Mouse (Mus musculus) midbrain, embryonic 14.5 days (tissue): ENCODE measurements around the gene Stard5. TPM values are rescaled to one million over a fixed set of nuclear protein-coding genes. Genes with fewer than 3 reads are reported as not detected.

Experiments used
- ATAC-seq: fragments of 200-750 bp; cut with Nextera tagmentation; 2 replicates; pipeline ENCODE4 v1.8.0; 2017; ENCODE audit warnings: moderate number of reproducible peaks, moderate library complexity; ENCODE audit not compliant: low FRiP score, low TSS enrichment
- DNase-seq: peaks from one replicate; pipeline ENCODE4 v3.0.0-alpha.2; 2015
- H3K27ac ChIP-seq: fragments of 300-500 bp; sonication (generic); replicated peaks from 2 replicates; pipeline ENCODE4 v1.5.1; 2014; ENCODE audit warnings: mild to moderate bottlenecking, low read depth, low read length, moderate library complexity
- H3K27me3 ChIP-seq: fragments of 300-500 bp; sonication (generic); 2 replicates; pipeline ENCODE4 v1.6.1; 2014; ENCODE audit warnings: low read length, control low read depth, mixed read lengths; ENCODE audit not compliant: control insufficient read depth, insufficient read depth
- H3K36me3 ChIP-seq: fragments of 300-500 bp; sonication (generic); 2 replicates; pipeline ENCODE4 v1.6.1; 2014; ENCODE audit warnings: low read length, control low read depth; ENCODE audit not compliant: control insufficient read depth, insufficient read depth
- H3K4me1 ChIP-seq: fragments of 300-500 bp; sonication (generic); 2 replicates; pipeline ENCODE4 v1.6.1; 2014; ENCODE audit warnings: mild to moderate bottlenecking, antibody characterized with exemption, low read length, control low read depth; ENCODE audit not compliant: control insufficient read depth, insufficient read depth
- H3K4me2 ChIP-seq: fragments of 300-500 bp; sonication (generic); 2 replicates; pipeline ENCODE4 v1.6.1; 2014; ENCODE audit warnings: mild to moderate bottlenecking, low read length, moderate library complexity
- H3K4me3 ChIP-seq: fragments of 300-500 bp; sonication (generic); replicated peaks from 2 replicates; pipeline ENCODE4 v1.5.1; 2014; ENCODE audit warnings: low read depth, low read length
- H3K9ac ChIP-seq: fragments of 300-500 bp; sonication (generic); replicated peaks from 2 replicates; pipeline ENCODE4 v1.6.1; 2014; ENCODE audit warnings: mild to moderate bottlenecking, low read length, moderate library complexity
- H3K9me3 ChIP-seq: fragments of 300-500 bp; sonication (generic); 2 replicates; pipeline ENCODE4 v1.6.1; 2016; ENCODE audit warnings: low read length, control low read depth, mixed read lengths; ENCODE audit not compliant: control insufficient read depth
- WGBS: fragments of 180-500 bp; shearing (Covaris S2); extraction: QIAGEN DNeasy Blood & Tissue Kit; methylation state at CpG from one replicate; pipeline ENCODE4 v1.1.7; 2014; 5-methylcytosine and 5-hydroxymethylcytosine counted together
- polyA plus RNA-seq: library from polyadenylated mRNA; unstranded; fragments of >200 nt; fragmentation: Nextera tagmentation; extraction: Ambion mirVana; gene quantifications from 2 replicates; pipeline ENCODE4 v1.2.1, GENCODE M21; 2014

Stard5 gene
- polyA plus RNA-seq, 1 experiment from 2014 or later: 7.4 TPM

- no peaks in the 10 kb centered on the region for H3K9me3 ChIP-seq
- 88% methylated on average over 6 of the region's 6 CpGs for WGBS
- no peak overlapping the region for H3K27ac ChIP-seq
- H3K27me3 ChIP-seq: no peaks in the 10 kb centered on the region
- no peak overlapping the region for H3K9ac ChIP-seq
- H3K4me2 ChIP-seq: no peak overlapping the region
- H3K4me3 ChIP-seq: no peak overlapping the region
- H3K36me3 ChIP-seq: no peaks in the 10 kb centered on the region
- DNase-seq (no peak), ATAC-seq (no peak)
- H3K4me1 ChIP-seq: no peaks in the 10 kb centered on the region
Measured at GRCm38 (mm10) chr7:83662711-83663375, 31.1 kb downstream of the Stard5 start.

- ATAC-seq (no peak), DNase-seq (no peak)
- Histone ChIP-seq H3K27me3 (no peaks in the 10 kb centered on the region), H3K9me3 (no peaks in the 10 kb centered on the region), H3K4me3 (no peak overlapping the region), H3K4me1 (no peaks in the 10 kb centered on the region), H3K9ac (no peak overlapping the region), H3K36me3 (no peaks in the 10 kb centered on the region), H3K27ac (no peak overlapping the region), H3K4me2 (no peak overlapping the region)
- 88% methylated on average over 4 of the region's 4 CpGs for WGBS
Measured at GRCm38 (mm10) chr7:83666087-83666595, 34.4 kb downstream of the Stard5 start.

- Histone ChIP-seq H3K27ac (no peak overlapping the region), H3K4me2 (no peak overlapping the region), H3K9me3 (no peaks in the 10 kb centered on the region), H3K4me1 (no peaks in the 10 kb centered on the region), H3K36me3 (no peaks in the 10 kb centered on the region), H3K4me3 (no peak overlapping the region), H3K27me3 (no peaks in the 10 kb centered on the region), H3K9ac (no peak overlapping the region)
- 85% methylated on average over 5 of the region's 5 CpGs for WGBS
- ATAC-seq: no peak
- DNase-seq: no peak
Measured at GRCm38 (mm10) chr7:83667936-83668645, 36.3 kb downstream of the Stard5 start.

- no peaks in the 10 kb centered on the region for H3K36me3 ChIP-seq
- H3K4me3 ChIP-seq: no peak overlapping the region
- no peaks in the 10 kb centered on the region for H3K4me1 ChIP-seq
- no peaks in the 10 kb centered on the region for H3K9me3 ChIP-seq
- 19% methylated on average over 1 of the region's 1 CpGs for WGBS
- H3K9ac ChIP-seq: no peak overlapping the region
- H3K27me3 ChIP-seq: no peaks in the 10 kb centered on the region
- DNase-seq (peak; percentile 79), ATAC-seq (no peak; the same call in 1 of the 2 replicates)
- no peak overlapping the region for H3K27ac ChIP-seq
- no peak overlapping the region for H3K4me2 ChIP-seq
Measured at GRCm38 (mm10) chr7:83668724-83669123, 37.0 kb downstream of the Stard5 start.

GRCm38 (mm10) chr7:83671573-83671972 is 39.8 kb downstream of the Stard5 start:
- H3K4me3 ChIP-seq: no peak overlapping the region
- ATAC-seq (no peak), DNase-seq (no peak)
- H3K4me2 ChIP-seq: no peak overlapping the region
- H3K4me1 ChIP-seq: no peaks in the 10 kb centered on the region
- H3K27me3 ChIP-seq: no peaks in the 10 kb centered on the region
- no peak overlapping the region for H3K9ac ChIP-seq
- WGBS: 92% methylated on average over 6 of the region's 6 CpGs
- no peaks in the 10 kb centered on the region for H3K36me3 ChIP-seq
- H3K9me3 ChIP-seq: no peaks in the 10 kb centered on the region
- H3K27ac ChIP-seq: no peak overlapping the region

- DNase-seq: peak; percentile 78
- Histone ChIP-seq H3K27ac (no peak overlapping the region), H3K27me3 (no peaks in the 10 kb centered on the region), H3K4me2 (no peak overlapping the region), H3K9me3 (no peaks in the 10 kb centered on the region), H3K36me3 (no peaks in the 10 kb centered on the region), H3K9ac (no peak overlapping the region), H3K4me1 (no peaks in the 10 kb centered on the region), H3K4me3 (no peak overlapping the region)
- no peak for ATAC-seq
- 38% methylated on average over 5 of the region's 5 CpGs for WGBS
Measured at GRCm38 (mm10) chr7:83675545-83676254, 43.9 kb downstream of the Stard5 start.

GRCm38 (mm10) chr7:83677296-83677695 is 45.5 kb downstream of the Stard5 start:
- H3K4me3 ChIP-seq: no peak overlapping the region
- 81% methylated on average over 3 of the region's 3 CpGs for WGBS
- no peaks in the 10 kb centered on the region for H3K4me1 ChIP-seq
- DNase-seq (no peak), ATAC-seq (no peak)
- H3K4me2 ChIP-seq: no peak overlapping the region
- H3K27me3 ChIP-seq: no peaks in the 10 kb centered on the region
- H3K27ac ChIP-seq: no peak overlapping the region
- H3K36me3 ChIP-seq: no peaks in the 10 kb centered on the region
- H3K9me3 ChIP-seq: no peaks in the 10 kb centered on the region
- H3K9ac ChIP-seq: no peak overlapping the region

GRCm38 (mm10) chr7:83678506-83678905 is 46.7 kb downstream of the Stard5 start:
- H3K36me3 ChIP-seq: no peaks in the 10 kb centered on the region
- H3K27ac ChIP-seq: no peak overlapping the region
- DNase-seq (no peak), ATAC-seq (no peak)
- H3K4me3 ChIP-seq: no peak overlapping the region
- no peaks in the 10 kb centered on the region for H3K9me3 ChIP-seq
- 91% methylated on average over 4 of the region's 4 CpGs for whole genome bisulfite sequencing
- no peak overlapping the region for H3K4me2 ChIP-seq
- no peak overlapping the region for H3K9ac ChIP-seq
- H3K27me3 ChIP-seq: no peaks in the 10 kb centered on the region
- no peaks in the 10 kb centered on the region for H3K4me1 ChIP-seq
